Mouse (Mus musculus) heart, postnatal 0 days (tissue): ENCODE data around the gene Adap2. TPM values are rescaled to one million over a fixed set of nuclear protein-coding genes. Genes with fewer than 3 reads are reported as not detected.
A peak's percentile ranks its signal among the peaks of the same experiment; 100 is the strongest.

Experiments used
- ATAC-seq: fragments of 200-750 bp; cut with Nextera tagmentation; 2 replicates; pipeline ENCODE4 v1.8.0; 2017; ENCODE audit warnings: low read depth, moderate number of reproducible peaks, moderate library complexity; ENCODE audit not compliant: insufficient read depth
- DNase-seq: peaks from one replicate; pipeline ENCODE4 v3.0.0-alpha.2; 2016; ENCODE audit warnings: low spot score
- H3K27ac ChIP-seq: fragments of 300-500 bp; sonication (generic); 2 replicates; pipeline ENCODE4 v1.5.1; 2014; ENCODE audit warnings: low read depth, mild to moderate bottlenecking
- H3K27me3 ChIP-seq: fragments of 300-500 bp; sonication (generic); 2 replicates; pipeline ENCODE4 v1.6.1; 2014; ENCODE audit warnings: low read length, mixed read lengths; ENCODE audit not compliant: control insufficient read depth, insufficient read depth
- H3K36me3 ChIP-seq: fragments of 300-500 bp; sonication (generic); replicated peaks from 2 replicates; pipeline ENCODE4 v1.6.1; 2014; ENCODE audit warnings: low read length, mixed read lengths; ENCODE audit not compliant: control insufficient read depth, insufficient read depth
- H3K4me1 ChIP-seq: fragments of 300-500 bp; sonication (generic); 2 replicates; pipeline ENCODE4 v1.6.1; 2014; ENCODE audit warnings: antibody characterized with exemption; ENCODE audit not compliant: control insufficient read depth, insufficient read depth
- H3K4me2 ChIP-seq: fragments of 300-500 bp; sonication (generic); 2 replicates; pipeline ENCODE4 v1.6.1; 2014; ENCODE audit warnings: low read depth, mild to moderate bottlenecking, low read length, moderate library complexity
- H3K4me3 ChIP-seq: fragments of 300-500 bp; sonication (generic); 2 replicates; pipeline ENCODE4 v1.5.1; 2014; ENCODE audit warnings: low read depth, low read length
- H3K9ac ChIP-seq: fragments of 300-500 bp; sonication (generic); replicated peaks from 2 replicates; pipeline ENCODE4 v1.6.1; 2014; ENCODE audit warnings: low read depth, low read length, mixed read lengths
- H3K9me3 ChIP-seq: fragments of 300-500 bp; sonication (generic); replicated peaks from 2 replicates; pipeline ENCODE4 v1.6.1; 2016; ENCODE audit warnings: low read length; ENCODE audit not compliant: control insufficient read depth
- CTCF ChIP-seq: IDR thresholded peaks from 2 replicates; pipeline ENCODE4 v1.5.1; 2016; ENCODE audit warnings: antibody characterized with exemption, control low read depth, low read depth
- EP300 ChIP-seq: IDR thresholded peaks from 2 replicates; pipeline ENCODE4 v1.6.1; 2016; ENCODE audit warnings: antibody characterized with exemption, low read depth
- WGBS: fragments of 180-500 bp; shearing (Covaris S2); extraction: QIAGEN DNeasy Blood & Tissue Kit; methylation state at CpG from one replicate; pipeline ENCODE4 v1.1.7; 2014; 5-methylcytosine and 5-hydroxymethylcytosine counted together
- polyA plus RNA-seq: library from polyadenylated mRNA; unstranded; fragments of >200 nt; fragmentation: Nextera tagmentation; extraction: Ambion mirVana; gene quantifications from 2 replicates; pipeline ENCODE4 v1.2.1, GENCODE M21; 2015
- total RNA-seq: library from RNA; depleted of rRNA; stranded (reverse); fragments of >200 nt; gene quantifications from 2 replicates; pipeline ENCODE4 v1.2.3, GENCODE M21; 2014; ENCODE audit warnings: low replicate concordance

Gene Adap2
- total and polyA plus RNA-seq, 2 experiments from 2014 or later, result 3.0 to 20.0 TPM

DNA sequence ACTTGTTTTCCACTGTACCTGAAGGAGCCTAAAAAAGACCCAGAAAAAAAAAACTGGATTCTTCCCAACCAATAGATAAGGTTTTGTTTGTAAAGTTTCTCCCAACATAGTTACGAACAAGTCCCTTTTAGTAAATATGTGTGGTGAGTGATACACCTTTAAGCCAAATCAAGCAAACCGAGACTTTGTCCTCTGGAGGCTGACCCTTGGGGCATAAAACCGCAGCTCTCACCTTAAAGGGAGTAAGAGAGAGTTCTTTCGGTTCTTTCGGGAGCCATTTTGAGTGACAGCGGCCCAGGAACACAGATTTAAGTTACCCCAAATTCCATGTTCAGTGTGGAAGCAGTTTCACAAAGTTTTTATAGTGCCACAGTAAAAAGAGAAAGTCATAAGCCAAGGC, 48.4 kb downstream of the Adap2 start:
- no peak for TF ChIP-seq EP300
- TF ChIP-seq CTCF, result no peak
- no peak overlapping the region for H3K27ac ChIP-seq
- no peaks in the 10 kb centered on the region for H3K4me1 ChIP-seq
- WGBS, result 82% methylated on average over 6 of the region's 6 CpGs
- H3K4me3 ChIP-seq, result no peak overlapping the region
- no peak overlapping the region for H3K9ac ChIP-seq
- H3K27me3 ChIP-seq, result no peaks in the 10 kb centered on the region
- peaks cover 13% of the 10 kb centered on the region for H3K36me3 ChIP-seq
- H3K4me2 ChIP-seq, result no peak overlapping the region
- no peaks in the 10 kb centered on the region for H3K9me3 ChIP-seq
- no peak for ATAC-seq
- DNase-seq, result no peak

DNA sequence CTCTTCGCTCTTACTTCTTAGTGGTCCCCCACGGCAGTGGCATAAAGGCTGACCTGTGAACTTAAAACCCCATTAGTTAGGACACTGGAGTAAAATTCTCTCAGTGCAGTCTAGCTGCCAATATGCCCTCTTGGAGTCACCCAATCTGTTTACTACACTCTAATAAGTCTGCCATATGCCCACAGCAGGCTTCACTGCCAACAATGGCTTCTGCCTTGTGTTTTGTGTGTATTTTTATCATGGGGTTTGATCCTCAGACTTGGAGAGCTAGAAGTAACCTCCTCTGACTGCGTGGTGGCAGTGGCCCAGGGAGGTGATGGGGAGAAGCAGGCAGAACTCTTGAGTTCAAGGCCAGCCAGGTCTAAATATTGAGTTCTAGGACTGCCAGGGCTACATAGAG, 50.1 kb downstream of the Adap2 start:
- 76% methylated on average over 3 of the region's 3 CpGs for WGBS
- Histone ChIP-seq H3K4me3 (no peak overlapping the region), H3K4me2 (no peak overlapping the region), H3K36me3 (peaks cover 7% of the 10 kb centered on the region), H3K27me3 (no peaks in the 10 kb centered on the region), H3K27ac (no peak overlapping the region), H3K9me3 (no peaks in the 10 kb centered on the region), H3K4me1 (0 out of 2 replicates have a peak, but pooled peaks cover 3% of the 10 kb centered on the region), H3K9ac (no peak overlapping the region)
- TF ChIP-seq CTCF, result no peak
- no peak for TF ChIP-seq EP300
- DNase-seq (no peak), ATAC-seq (no peak)

DNA sequence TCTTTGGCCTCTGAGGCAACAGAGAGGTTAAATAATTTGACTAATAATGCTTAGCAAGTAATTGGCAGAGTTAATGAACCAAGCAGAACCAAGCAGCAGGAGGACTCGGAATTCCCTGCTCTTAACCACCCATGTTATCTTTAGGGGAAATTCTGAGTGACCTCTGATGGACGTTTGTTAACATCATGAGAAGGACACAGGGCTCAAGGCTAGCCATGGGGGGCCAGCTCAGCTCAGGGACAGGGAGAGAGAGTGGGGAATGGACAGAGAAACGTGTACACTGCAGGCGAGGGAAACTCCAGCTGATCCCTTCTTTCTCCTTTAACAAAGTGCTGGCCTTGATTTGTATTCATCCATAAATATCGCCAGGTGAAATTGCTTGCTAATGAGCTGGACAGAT, 51.0 kb downstream of the Adap2 start:
- H3K36me3 ChIP-seq, result no peaks in the 10 kb centered on the region
- no peak overlapping the region for H3K27ac ChIP-seq
- no peak for ATAC-seq
- no peak overlapping the region for H3K9ac ChIP-seq
- no peaks in the 10 kb centered on the region for H3K27me3 ChIP-seq
- DNase-seq, result no peak
- no peak overlapping the region for H3K4me2 ChIP-seq
- H3K4me3 ChIP-seq, result no peak overlapping the region
- peaks cover 4% of the 10 kb centered on the region for H3K4me1 ChIP-seq
- TF ChIP-seq EP300, result no peak
- TF ChIP-seq CTCF, result no peak
- 57% methylated on average over 5 of the region's 5 CpGs for WGBS
- H3K9me3 ChIP-seq, result no peaks in the 10 kb centered on the region

DNA sequence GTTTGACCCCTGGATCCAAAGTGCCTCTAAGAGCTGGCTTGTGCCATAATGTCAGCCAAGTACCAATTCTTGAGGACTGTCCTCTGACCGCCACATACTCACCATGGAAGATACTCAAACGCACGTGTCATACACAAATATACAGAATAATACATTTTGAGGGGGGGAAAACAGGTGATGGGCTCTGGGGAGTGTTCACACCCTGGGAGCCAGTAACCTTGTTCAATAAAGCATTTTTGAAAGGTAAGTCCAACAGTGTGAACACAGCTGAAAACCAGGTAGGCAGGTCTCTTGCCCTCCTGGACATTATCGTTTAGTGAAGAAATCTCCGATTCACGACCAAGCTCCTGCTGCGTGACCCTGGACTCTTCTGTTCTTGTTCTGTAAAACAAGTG, 54.6 kb downstream of the Adap2 start:
- no peak for DNase-seq
- Histone ChIP-seq H3K4me3 (no peak overlapping the region), H3K4me2 (no peak overlapping the region), H3K27ac (no peak overlapping the region), H3K36me3 (no peaks in the 10 kb centered on the region), H3K9me3 (no peaks in the 10 kb centered on the region), H3K27me3 (no peaks in the 10 kb centered on the region), H3K4me1 (peaks cover 10% of the 10 kb centered on the region), H3K9ac (no peak overlapping the region)
- WGBS, result 35% methylated on average over 7 of the region's 7 CpGs
- ATAC-seq, result no peak
- TF ChIP-seq CTCF, result no peak
- 0 out of 2 replicates have a peak, but pooled peaks have one; percentile 16 for TF ChIP-seq EP300

DNA sequence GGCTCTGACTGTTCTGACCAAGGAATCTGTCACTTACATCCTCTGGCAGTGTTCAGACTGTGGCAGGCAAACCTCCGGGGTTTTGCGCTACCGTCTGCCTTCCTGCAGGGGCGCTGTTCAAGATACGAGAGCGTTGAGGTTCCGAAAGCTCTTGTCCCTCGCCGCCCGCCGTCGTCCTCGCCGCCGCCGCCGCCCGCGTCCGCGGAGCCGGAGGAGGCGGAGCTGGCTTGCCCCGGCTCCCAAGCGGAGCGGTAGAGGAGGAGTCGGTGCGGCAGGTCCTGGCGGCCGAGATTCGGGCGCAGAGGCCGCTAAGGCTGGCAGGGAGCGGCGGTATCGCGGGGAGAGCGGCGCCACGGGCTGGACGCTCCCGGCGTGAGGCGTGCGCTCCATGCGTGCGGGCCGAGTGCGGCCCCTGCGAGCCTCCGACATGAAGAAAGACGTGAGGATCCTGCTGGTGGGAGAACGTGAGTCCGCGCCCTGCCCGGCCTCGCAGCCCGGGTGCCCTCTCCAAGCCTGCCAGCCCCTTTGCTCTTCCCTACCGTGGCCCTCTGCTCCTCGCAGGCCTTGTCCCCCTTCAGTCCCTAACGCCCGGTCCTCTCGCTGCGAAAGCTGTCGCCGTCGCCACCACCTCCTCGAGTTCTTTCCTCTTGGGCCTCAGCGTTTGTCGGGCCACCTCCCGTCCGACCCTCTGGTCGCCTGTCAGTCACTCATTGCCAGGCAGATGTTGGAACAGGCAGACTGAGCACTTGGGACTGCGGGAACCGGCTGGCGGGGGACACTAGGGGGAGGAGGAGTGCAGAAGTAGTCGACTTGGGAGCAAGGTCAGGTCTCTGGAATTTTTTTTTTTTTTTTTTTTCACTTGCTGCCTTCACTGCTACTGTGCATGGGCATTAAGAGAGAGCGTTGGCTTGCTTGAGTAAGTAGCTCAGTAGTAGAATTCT, 55.2 kb downstream of the Adap2 start, which contains the start of gene Rhot1:
Gene Rhot1, plus strand, starts transcription at position 160 of the 941 bp plus-strand sequence.
- Histone ChIP-seq H3K9ac (peak within 1 kb of the TSS; percentile 97), H3K27me3 (no peaks in the 10 kb centered on the region), H3K4me2 (peak within 1 kb of the TSS; percentile 73), H3K27ac (peak within 1 kb of the TSS; percentile 99), H3K4me3 (peak within 1 kb of the TSS; percentile 98), H3K36me3 (peaks cover 4% of the 10 kb centered on the region; the same call in 1 of the 2 replicates), H3K9me3 (no peaks in the 10 kb centered on the region), H3K4me1 (peaks cover 10% of the 10 kb centered on the region)
- peak; percentile 92 for DNase-seq
- TF ChIP-seq CTCF, result peak; percentile 87
- 0 out of 2 replicates have a peak, but pooled peaks have one; percentile 13 for TF ChIP-seq EP300
- WGBS, result under 1% methylated on average over 74 of the region's 78 CpGs
- ATAC-seq, result peak; percentile 93
